Mouse (Mus musculus) adrenal gland, postnatal 10 days (tissue): ENCODE measurements around the gene Unc5b. TPM values are rescaled to one million over a fixed set of nuclear protein-coding genes. Genes with fewer than 3 reads are reported as not detected.
"Not testable (repeated sequence)": the region's sequence is repeated elsewhere in the genome, so short reads cannot be mapped to it uniquely, and the experiment has no call there.

ENCODE experiments used
- DNase-seq: peaks from one replicate; pipeline ENCODE4 v3.0.0; 2021; ENCODE audit warnings: mixed read lengths
- total RNA-seq, 2 experiments: library from RNA; stranded (reverse); gene quantifications; 2 replicates each; pipeline ENCODE4 v1.2.3; 2021

Unc5b gene
- total RNA-seq, 2 experiments from 2014 or later: 14.0 to 16.1 TPM

GRCm38 (mm10) chr10:60753261-60753660 lies 78.1 kb downstream of the Unc5b start:
- no peak for DNase-seq

- peak; percentile 99 for DNase-seq
Measured at GRCm38 (mm10) chr10:60752040-60753020, 79.1 kb downstream of the Unc5b start, which contains the start of gene Slc29a3. TSS of gene Slc29a3 (minus strand) at chr10:60752794.

- no peak for DNase-seq
Measured at GRCm38 (mm10) chr10:60747667-60748212, 83.6 kb downstream of the Unc5b start.

- DNase-seq: no peak
Measured at GRCm38 (mm10) chr10:60746512-60746911, 84.9 kb downstream of the Unc5b start.

- no peak for DNase-seq
Measured at GRCm38 (mm10) chr10:60744543-60745290, 86.7 kb downstream of the Unc5b start.

- DNase-seq: no peak
Measured at GRCm38 (mm10) chr10:60743681-60744080, 87.7 kb downstream of the Unc5b start.

GRCm38 (mm10) chr10:60742942-60743341 lies 88.4 kb downstream of the Unc5b start:
- DNase-seq: peak; percentile 46

GRCm38 (mm10) chr10:60742296-60742695 lies 89.1 kb downstream of the Unc5b start:
- DNase-seq: not testable (repeated sequence)

- DNase-seq: no peak
Measured at GRCm38 (mm10) chr10:60741435-60741834, 89.9 kb downstream of the Unc5b start.

- no peak for DNase-seq
Measured at GRCm38 (mm10) chr10:60739619-60740363, 91.6 kb downstream of the Unc5b start.

- no peak for DNase-seq
Measured at GRCm38 (mm10) chr10:60737886-60738640, 93.3 kb downstream of the Unc5b start.

- DNase-seq: peak; percentile 73
Measured at GRCm38 (mm10) chr10:60737169-60737728, 94.1 kb downstream of the Unc5b start.

- no peak for DNase-seq
Measured at GRCm38 (mm10) chr10:60735737-60736136, 95.6 kb downstream of the Unc5b start.

- no peak for DNase-seq
Measured at GRCm38 (mm10) chr10:60733471-60733870, 97.9 kb downstream of the Unc5b start.

- DNase-seq: peak; percentile 58
Measured at GRCm38 (mm10) chr10:60732397-60732861, 99.0 kb downstream of the Unc5b start.

GRCm38 (mm10) chr10:60731742-60732141 lies 99.6 kb downstream of the Unc5b start:
- DNase-seq: no peak

GRCm38 (mm10) chr10:60727301-60727700 lies 104.1 kb downstream of the Unc5b start:
- no peak for DNase-seq

GRCm38 (mm10) chr10:60726896-60727295 lies 104.5 kb downstream of the Unc5b start:
- no peak for DNase-seq

GRCm38 (mm10) chr10:60724496-60724895 lies 106.9 kb downstream of the Unc5b start:
- DNase-seq: no peak

- DNase-seq: no peak
Measured at GRCm38 (mm10) chr10:60723345-60723744, 108.0 kb downstream of the Unc5b start.

- no peak for DNase-seq
Measured at GRCm38 (mm10) chr10:60721640-60722039, 109.7 kb downstream of the Unc5b start.
